Mouse (Mus musculus) CH12.LX (cell line): ENCODE measurements at regions not wholly inside any gene's neighbourhood (a gene's known extent, or its start where the extent isn't known, plus 50 kb on each side); places are given as distances from the start of the nearest gene placed in this dataset.

Source experiments
- DNase-seq: peaks from one replicate; pipeline ENCODE4 v3.0.0-alpha.2; 2013; ENCODE audit errors: extremely low read depth
- H3K27ac ChIP-seq: 2 replicates; pipeline ENCODE4 v1.5.1; 2012; ENCODE audit warnings: low read depth, mild to moderate bottlenecking, control low read depth, moderate library complexity; ENCODE audit not compliant: insufficient read depth
- H3K27me3 ChIP-seq: replicated peaks from 2 replicates; pipeline ENCODE3; 2012; ENCODE audit warnings: inconsistent platforms
- H3K36me3 ChIP-seq, 2 experiments: replicated peaks in 1 of 2; 2 replicates each; pipeline versions ENCODE3 to v1.6.1; 2012; ENCODE audit warnings: inconsistent platforms in 1 of 2, low read length in 1 of 2, mild to moderate bottlenecking in 1 of 2, mixed read lengths in 1 of 2, moderate library complexity in 1 of 2; ENCODE audit not compliant: control insufficient read depth in 1 of 2, insufficient read depth in 1 of 2
- H3K4me1 ChIP-seq, 2 experiments: 2 replicates each; pipeline ENCODE4 v1.6.1; 2012; ENCODE audit warnings: inconsistent platforms in 1 of 2, moderate library complexity in 1 of 2; ENCODE audit not compliant: insufficient read depth in 2 of 2, control insufficient read depth in 1 of 2
- H3K4me2 ChIP-seq: 2 replicates; pipeline ENCODE4 v1.6.1; 2012; ENCODE audit warnings: low read depth, mild to moderate bottlenecking, control low read depth; ENCODE audit not compliant: poor library complexity, insufficient read depth, severe bottlenecking
- H3K4me3 ChIP-seq, 3 experiments: fragments of 150-350 bp in 1 of 3; sonication (generic) in 1 of 3; replicated peaks in 1 of 3; 2 replicates each; pipeline versions ENCODE3 to v1.5.1; 2011 to 2012; ENCODE audit warnings: low read depth in 2 of 3, low read length in 2 of 3, mild to moderate bottlenecking in 2 of 3, moderate library complexity in 2 of 3, control low read depth in 1 of 3, improper control_type of control experiment in 1 of 3, inconsistent platforms in 1 of 3, mixed read lengths in 1 of 3; ENCODE audit not compliant: poor library complexity in 1 of 3
- H3K79me2 ChIP-seq: replicated peaks from 2 replicates; pipeline ENCODE4 v1.6.1; 2012; ENCODE audit warnings: mild to moderate bottlenecking, moderate library complexity; ENCODE audit not compliant: control insufficient read depth, poor library complexity, insufficient read depth, severe bottlenecking; ENCODE audit errors: extremely low read depth
- H3K9ac ChIP-seq: 2 replicates; pipeline ENCODE4 v1.6.1; 2012; ENCODE audit warnings: low read depth, mild to moderate bottlenecking, control low read depth, moderate library complexity; ENCODE audit not compliant: insufficient read depth
- H3K9me3 ChIP-seq: replicated peaks from 2 replicates; pipeline ENCODE3; 2012; ENCODE audit warnings: low read length, inconsistent platforms, mixed read lengths
- CHD1 ChIP-seq: IDR thresholded peaks from 2 replicates; pipeline ENCODE4 v1.6.1; 2012; ENCODE audit warnings: low read depth, low read length, improper control_type of control experiment, inconsistent platforms
- CTCF ChIP-seq, 2 experiments: IDR thresholded peaks in 1 of 2; conservative IDR thresholded peaks in 1 of 2; 2 replicates each; pipeline ENCODE4 v1.5.1; 2011 to 2012; ENCODE audit warnings: low read depth in 2 of 2, low read length in 2 of 2, improper control_type of control experiment in 1 of 2, inconsistent platforms in 1 of 2, mild to moderate bottlenecking in 1 of 2, moderate library complexity in 1 of 2
- GABPA ChIP-seq: IDR thresholded peaks from 2 replicates; pipeline ENCODE4 v1.6.1; 2012; ENCODE audit warnings: low read depth, low read length, improper control_type of control experiment, inconsistent platforms; ENCODE audit not compliant: insufficient replicate concordance
- IRF4 ChIP-seq: IDR thresholded peaks from 2 replicates; pipeline ENCODE4 v1.6.1; 2014; ENCODE audit warnings: low read depth, mild to moderate bottlenecking, inconsistent platforms, low read length, improper control_type of control experiment
- JUN ChIP-seq: IDR thresholded peaks from 2 replicates; pipeline ENCODE4 v1.6.1; 2011; ENCODE audit warnings: low read depth, mild to moderate bottlenecking, low read length, improper control_type of control experiment, moderate library complexity; ENCODE audit not compliant: insufficient read depth
- KAT2A ChIP-seq: IDR thresholded peaks from 2 replicates; pipeline ENCODE4 v1.6.1; 2012; ENCODE audit warnings: low read length, improper control_type of control experiment, inconsistent platforms; ENCODE audit not compliant: insufficient replicate concordance
- MAFK ChIP-seq: IDR thresholded peaks from 2 replicates; pipeline ENCODE4 v1.6.1; 2011; ENCODE audit warnings: low read length, improper control_type of control experiment; ENCODE audit not compliant: insufficient replicate concordance
- MAX ChIP-seq: IDR thresholded peaks from 2 replicates; pipeline ENCODE4 v1.6.1; 2011; ENCODE audit warnings: low read length, improper control_type of control experiment
- MAZ ChIP-seq: IDR thresholded peaks from 2 replicates; pipeline ENCODE4 v1.6.1; 2012; ENCODE audit warnings: low read depth, mild to moderate bottlenecking, inconsistent platforms, low read length, improper control_type of control experiment, moderate library complexity
- MEF2A ChIP-seq: IDR thresholded peaks from 2 replicates; pipeline ENCODE4 v1.6.1; 2014; ENCODE audit warnings: low read depth, mild to moderate bottlenecking, inconsistent platforms, low read length, improper control_type of control experiment, borderline replicate concordance
- MXI1 ChIP-seq: IDR thresholded peaks from 2 replicates; pipeline ENCODE4 v1.6.1; 2011; ENCODE audit warnings: mild to moderate bottlenecking, low read depth, low read length, improper control_type of control experiment
- NELFE ChIP-seq: IDR thresholded peaks from 2 replicates; pipeline ENCODE4 v1.6.1; 2011; ENCODE audit warnings: low read depth, low read length, improper control_type of control experiment
- PAX5 ChIP-seq: IDR thresholded peaks from 2 replicates; pipeline ENCODE4 v1.6.1; 2012; ENCODE audit warnings: low read length, inconsistent platforms, mixed read lengths
- POLR2A ChIP-seq: IDR thresholded peaks from 2 replicates; pipeline ENCODE4 v1.6.1; 2011; ENCODE audit warnings: low read depth, mild to moderate bottlenecking, improper control_type of control experiment, low read length
- POLR2AphosphoS2 ChIP-seq: IDR thresholded peaks from 2 replicates; pipeline ENCODE4 v1.6.1; 2011; ENCODE audit warnings: low read depth, low read length, improper control_type of control experiment
- RAD21 ChIP-seq: IDR thresholded peaks from 2 replicates; pipeline ENCODE4 v1.6.1; 2011; ENCODE audit warnings: low read depth, mild to moderate bottlenecking, low read length, improper control_type of control experiment, moderate library complexity
- RCOR1 ChIP-seq: conservative IDR thresholded peaks from 2 replicates; pipeline ENCODE4 v1.6.1; 2012; ENCODE audit warnings: low read depth, mild to moderate bottlenecking, inconsistent platforms, low read length, improper control_type of control experiment
- SIN3A ChIP-seq: IDR thresholded peaks from 2 replicates; pipeline ENCODE4 v1.6.1; 2012; ENCODE audit warnings: low read length, improper control_type of control experiment, inconsistent platforms
- UBTF ChIP-seq: IDR thresholded peaks from 2 replicates; pipeline ENCODE4 v1.6.1; 2012; ENCODE audit warnings: low read depth, mild to moderate bottlenecking, inconsistent platforms, low read length, improper control_type of control experiment, moderate library complexity
- USF2 ChIP-seq: conservative IDR thresholded peaks from 2 replicates; pipeline ENCODE4 v1.6.1; 2011; ENCODE audit warnings: low read depth, low read length, improper control_type of control experiment
- ZC3H11A ChIP-seq: IDR thresholded peaks from 2 replicates; pipeline ENCODE4 v1.6.1; 2012; ENCODE audit warnings: low read depth, mild to moderate bottlenecking, inconsistent platforms, low read length, improper control_type of control experiment
- ZMIZ1 ChIP-seq: IDR thresholded peaks from 2 replicates; pipeline ENCODE4 v1.6.1; 2012; ENCODE audit warnings: low read depth, mild to moderate bottlenecking, inconsistent platforms, low read length, improper control_type of control experiment
- ZNF384 ChIP-seq: IDR thresholded peaks from 2 replicates; pipeline ENCODE4 v1.6.1; 2012; ENCODE audit warnings: low read depth, low read length, improper control_type of control experiment, inconsistent platforms
- dilution Hi-C: fragments of 300-500 bp; cut with MboI; formaldehyde crosslinking; loops from 2 replicates; pipeline ENCODE4 v1.14.3; 2020; ENCODE audit warnings: low sequenced_read_pairs; ENCODE audit not compliant: extremely low pct_unique_long_range_greater_than_20kb, extremely low pct_ligation_motif_present
- in situ Hi-C: fragments of 300-500 bp; cut with MboI; formaldehyde crosslinking; loops from 3 replicates; pipeline ENCODE4 v1.14.3; 2019; ENCODE audit warnings: low sequenced_read_pairs, low pct_ligation_motif_present, low pct_unique_long_range_greater_than_20kb, mixed read lengths

GRCm38 (mm10) chr13:102323876-102324275 is 369.5 kb upstream of the Cd180 start:
- in situ Hi-C loops = no loop called here

GRCm38 (mm10) chr13:102326003-102326402 is 367.4 kb upstream of the Cd180 start:
- Histone ChIP-seq H3K4me2 (no peak overlapping the region), H3K4me3 (no peak overlapping the region), H3K27ac (no peak overlapping the region), H3K9me3 (no peaks in the 10 kb centered on the region), H3K27me3 (no peaks in the 10 kb centered on the region), H3K4me1 (peaks cover 0 to 4% of the 10 kb centered on the region in 2 experiments; a peak in 2 of 4 replicates), H3K79me2 (no peaks in the 10 kb centered on the region), H3K36me3 (no peaks in the 10 kb centered on the region), H3K9ac (no peak overlapping the region)
- dilution Hi-C loops (no loop called here), in situ Hi-C loops (no loop called here)
- no peak for DNase-seq
- TF ChIP-seq SIN3A = no peak
- TF ChIP-seq MAX = no peak
- TF ChIP-seq IRF4 = no peak
- no peak for TF ChIP-seq RAD21
- no peak for TF ChIP-seq UBTF
- TF ChIP-seq CHD1 = no peak
- no peak for TF ChIP-seq CTCF (conservative IDR thresholded peaks at IDR 0.05 in 1 of 2, IDR thresholded peaks at IDR 0.05 in 1 of 2; ENCODE audit: low read depth in 2 of 2, low read length in 2 of 2)
- no peak for TF ChIP-seq JUN
- no peak for TF ChIP-seq ZC3H11A
- TF ChIP-seq KAT2A = no peak
- TF ChIP-seq USF2 = no peak
- no peak for TF ChIP-seq MXI1
- TF ChIP-seq RCOR1 = no peak
- TF ChIP-seq PAX5 = no peak
- TF ChIP-seq ZNF384 = no peak
- TF ChIP-seq POLR2A = no peak
- no peak for TF ChIP-seq GABPA
- no peak for TF ChIP-seq POLR2AphosphoS2

More at GRCm38 (mm10) chr13:102323876-102324275, 369.5 kb upstream of the Cd180 start:
- Histone ChIP-seq H3K27ac (no peak overlapping the region), H3K9ac (no peak overlapping the region), H3K4me3 (no peak overlapping the region), H3K27me3 (no peaks in the 10 kb centered on the region), H3K79me2 (no peaks in the 10 kb centered on the region), H3K4me2 (no peak overlapping the region), H3K9me3 (no peaks in the 10 kb centered on the region), H3K36me3 (no peaks in the 10 kb centered on the region), H3K4me1 (peaks cover 0 to 4% of the 10 kb centered on the region in 2 experiments; a peak in 2 of 4 replicates)
- no peak for DNase-seq
- no peak for TF ChIP-seq JUN
- TF ChIP-seq MAFK = no peak
- no peak for TF ChIP-seq UBTF
- no peak for TF ChIP-seq MEF2A
- no peak for TF ChIP-seq RCOR1
- TF ChIP-seq MAZ = no peak
- no peak for TF ChIP-seq MAX
- TF ChIP-seq CTCF (conservative IDR thresholded peaks at IDR 0.05 in 1 of 2, IDR thresholded peaks at IDR 0.05 in 1 of 2; ENCODE audit: low read depth in 2 of 2, low read length in 2 of 2) = no peak
- no peak for TF ChIP-seq PAX5
- no peak for TF ChIP-seq GABPA
- TF ChIP-seq ZMIZ1 = no peak
- no peak for TF ChIP-seq IRF4
- TF ChIP-seq NELFE = no peak
- TF ChIP-seq RAD21 = no peak
- TF ChIP-seq POLR2AphosphoS2 = no peak
- TF ChIP-seq ZNF384 = no peak
- dilution Hi-C loops = no loop called here
